Mouse (Mus musculus) forebrain, embryonic 16.5 days (tissue): ENCODE measurements at regions not wholly inside any gene's neighbourhood (a gene's known extent, or its start where the extent isn't known, plus 50 kb on each side); places are given as distances from the start of the nearest gene placed in this dataset.

Experiments
- ATAC-seq: fragments of 200-750 bp; cut with Nextera tagmentation; 2 replicates; pipeline ENCODE4 v1.8.0; 2017; ENCODE audit warnings: mild to moderate bottlenecking, moderate library complexity
- H3K27ac ChIP-seq: fragments of 300-500 bp; sonication (generic); 2 replicates; pipeline ENCODE4 v1.5.1; 2014; ENCODE audit warnings: low read length, control low read depth
- H3K27me3 ChIP-seq: fragments of 300-500 bp; sonication (generic); replicated peaks from 2 replicates; pipeline ENCODE4 v1.6.1; 2014; ENCODE audit warnings: low read length; ENCODE audit not compliant: control insufficient read depth, insufficient read depth
- H3K36me3 ChIP-seq: fragments of 300-500 bp; sonication (generic); 2 replicates; pipeline ENCODE4 v1.6.1; 2014; ENCODE audit not compliant: control insufficient read depth, insufficient read depth
- H3K4me1 ChIP-seq: fragments of 300-500 bp; sonication (generic); replicated peaks from 2 replicates; pipeline ENCODE4 v1.6.1; 2014; ENCODE audit warnings: low read length; ENCODE audit not compliant: control insufficient read depth, insufficient read depth
- H3K4me2 ChIP-seq: fragments of 300-500 bp; sonication (generic); 2 replicates; pipeline ENCODE4 v1.6.1; 2014; ENCODE audit warnings: mild to moderate bottlenecking, low read length, control low read depth
- H3K4me3 ChIP-seq: fragments of 300-500 bp; sonication (generic); replicated peaks from 2 replicates; pipeline ENCODE4 v1.5.1; 2014; ENCODE audit warnings: mild to moderate bottlenecking, low read length, control low read depth
- H3K9ac ChIP-seq: fragments of 300-500 bp; sonication (generic); replicated peaks from 2 replicates; pipeline ENCODE4 v1.6.1; 2014; ENCODE audit warnings: low read depth, low read length, control low read depth
- H3K9me3 ChIP-seq: fragments of 300-500 bp; sonication (generic); 2 replicates; pipeline ENCODE4 v1.6.1; 2016; ENCODE audit warnings: low read length; ENCODE audit not compliant: control insufficient read depth
- WGBS: fragments of 180-500 bp; shearing (Covaris S2); extraction: QIAGEN DNeasy Blood & Tissue Kit; methylation state at CpG from one replicate; pipeline ENCODE4 v1.1.7; 2014; 5-methylcytosine and 5-hydroxymethylcytosine counted together

- H3K9me3 ChIP-seq = no peaks in the 10 kb centered on the region
- H3K36me3 ChIP-seq = no peaks in the 10 kb centered on the region
- no peaks in the 10 kb centered on the region for H3K27me3 ChIP-seq
- no peak overlapping the region for H3K4me2 ChIP-seq
- peaks cover 14% of the 10 kb centered on the region for H3K4me1 ChIP-seq
- no peak overlapping the region for H3K4me3 ChIP-seq
- no peak overlapping the region for H3K27ac ChIP-seq
- no peak for ATAC-seq
- 79% methylated on average over 11 of the region's 11 CpGs for WGBS
- no peak overlapping the region for H3K9ac ChIP-seq
These were observed 2380.5 kb upstream of the Gm7489 start for GRCm38 (mm10) chr15:51504016-51504760.

- H3K9ac ChIP-seq = no peak overlapping the region
- H3K4me2 ChIP-seq = no peak overlapping the region
- ATAC-seq = no peak
- no peaks in the 10 kb centered on the region for H3K9me3 ChIP-seq
- peaks cover 14% of the 10 kb centered on the region for H3K4me1 ChIP-seq
- 79% methylated on average over 5 of the region's 5 CpGs for WGBS
- no peaks in the 10 kb centered on the region for H3K36me3 ChIP-seq
- H3K27me3 ChIP-seq = no peaks in the 10 kb centered on the region
- no peak overlapping the region for H3K4me3 ChIP-seq
- no peak overlapping the region for H3K27ac ChIP-seq
These were observed 2379.9 kb upstream of the Gm7489 start for GRCm38 (mm10) chr15:51504789-51505188.

GRCm38 (mm10) chr15:51507126-51507525, 2377.6 kb upstream of the Gm7489 start:
- ATAC-seq = no peak

GRCm38 (mm10) chr15:51511319-51511718, 2373.4 kb upstream of the Gm7489 start:
- H3K4me1 ChIP-seq = no peaks in the 10 kb centered on the region
- no peaks in the 10 kb centered on the region for H3K36me3 ChIP-seq
- H3K4me3 ChIP-seq = no peak overlapping the region
- WGBS = 12% methylated on average over 5 of the region's 5 CpGs
- H3K27me3 ChIP-seq = no peaks in the 10 kb centered on the region
- H3K4me2 ChIP-seq = no peak overlapping the region
- no peak for ATAC-seq
- H3K9me3 ChIP-seq = no peaks in the 10 kb centered on the region
- H3K27ac ChIP-seq = no peak overlapping the region
- no peak overlapping the region for H3K9ac ChIP-seq

More at GRCm38 (mm10) chr15:51507126-51507525, 2377.6 kb upstream of the Gm7489 start:
- H3K9ac ChIP-seq = no peak overlapping the region
- no peak overlapping the region for H3K4me3 ChIP-seq
- 88% methylated on average over 2 of the region's 2 CpGs for WGBS
- H3K27ac ChIP-seq = no peak overlapping the region
- H3K9me3 ChIP-seq = no peaks in the 10 kb centered on the region
- no peak overlapping the region for H3K4me2 ChIP-seq
- peaks cover 14% of the 10 kb centered on the region for H3K4me1 ChIP-seq
- H3K27me3 ChIP-seq = no peaks in the 10 kb centered on the region
- H3K36me3 ChIP-seq = no peaks in the 10 kb centered on the region

GRCm38 (mm10) chr15:51536317-51536716, 2348.4 kb upstream of the Gm7489 start:
- Histone ChIP-seq H3K4me1 (no peaks in the 10 kb centered on the region), H3K9me3 (no peaks in the 10 kb centered on the region), H3K4me2 (no peak overlapping the region), H3K9ac (no peak overlapping the region), H3K36me3 (no peaks in the 10 kb centered on the region), H3K4me3 (no peak overlapping the region), H3K27ac (no peak overlapping the region), H3K27me3 (no peaks in the 10 kb centered on the region)
- WGBS = 44% methylated on average over 5 of the region's 5 CpGs
- no peak for ATAC-seq

GRCm38 (mm10) chr15:51551216-51551775, 2333.4 kb upstream of the Gm7489 start:
- WGBS = 90% methylated on average over 4 of the region's 4 CpGs
- Histone ChIP-seq H3K9me3 (no peaks in the 10 kb centered on the region), H3K4me3 (no peak overlapping the region), H3K36me3 (no peaks in the 10 kb centered on the region), H3K4me2 (no peak overlapping the region), H3K27me3 (no peaks in the 10 kb centered on the region), H3K9ac (no peak overlapping the region), H3K4me1 (no peaks in the 10 kb centered on the region), H3K27ac (no peak overlapping the region)
- no peak for ATAC-seq

- Histone ChIP-seq H3K4me2 (no peak overlapping the region), H3K9me3 (no peaks in the 10 kb centered on the region), H3K27ac (no peak overlapping the region), H3K4me3 (no peak overlapping the region), H3K4me1 (no peaks in the 10 kb centered on the region), H3K36me3 (no peaks in the 10 kb centered on the region), H3K9ac (no peak overlapping the region), H3K27me3 (no peaks in the 10 kb centered on the region)
- no peak for ATAC-seq
These were observed 2326.5 kb upstream of the Gm7489 start for GRCm38 (mm10) chr15:51558215-51558614.

GRCm38 (mm10) chr15:51565543-51565942, 2319.2 kb upstream of the Gm7489 start:
- Histone ChIP-seq H3K4me3 (no peak overlapping the region), H3K4me1 (no peaks in the 10 kb centered on the region), H3K27ac (no peak overlapping the region), H3K4me2 (no peak overlapping the region), H3K27me3 (no peaks in the 10 kb centered on the region), H3K9me3 (no peaks in the 10 kb centered on the region), H3K36me3 (no peaks in the 10 kb centered on the region), H3K9ac (no peak overlapping the region)
- WGBS = 73% methylated on average over 3 of the region's 3 CpGs
- ATAC-seq = no peak

- no peak overlapping the region for H3K4me2 ChIP-seq
- ATAC-seq = no peak
- no peaks in the 10 kb centered on the region for H3K9me3 ChIP-seq
- no peaks in the 10 kb centered on the region for H3K27me3 ChIP-seq
- H3K9ac ChIP-seq = no peak overlapping the region
- WGBS = 95% methylated on average over 1 of the region's 1 CpGs
- H3K4me3 ChIP-seq = no peak overlapping the region
- no peaks in the 10 kb centered on the region for H3K4me1 ChIP-seq
- H3K36me3 ChIP-seq = no peaks in the 10 kb centered on the region
- no peak overlapping the region for H3K27ac ChIP-seq
These were observed 2314.1 kb upstream of the Gm7489 start for GRCm38 (mm10) chr15:51570631-51571030.
